Mouse (Mus musculus) erythroblast, adult 5-6 weeks (primary cell): ENCODE data around the gene Lrp4. TPM values are rescaled to one million over a fixed set of nuclear protein-coding genes. Genes with fewer than 3 reads are reported as not detected.

Experiments used
- ATAC-seq: replicated peaks from 2 replicates; pipeline ENCODE4 v1.8.0; 2016; ENCODE audit warnings: moderate number of reproducible peaks, mild to moderate bottlenecking, moderate TSS enrichment, inconsistent platforms; ENCODE audit not compliant: poor library complexity, low FRiP score, severe bottlenecking
- total RNA-seq, 2 experiments: library from RNA; stranded (forward) in 1 of 2; stranded (reverse) in 1 of 2; fragments of 150-400 nt in 1 of 2; fragments of 200-764, 138-1000 nt in 1 of 2; gene quantifications; 2 replicates each; pipeline versions ENCODE4 v1.2.3 to v1.2.4; 2015 to 2017; ENCODE audit warnings: low replicate concordance in 2 of 2

The Lrp4 gene
- total RNA-seq (2015; ENCODE audit: low replicate concordance) (0.19 and 0.42 TPM in 2 replicates), total RNA-seq (2017; ENCODE audit: low replicate concordance) (1.5 and 2.5 TPM in 2 replicates)

GRCm38 (mm10) chr2:91457259-91457655 is at the start of gene Lrp4:
TSS of gene Lrp4 (plus strand) at chr2:91457511.
- no peak for ATAC-seq

GRCm38 (mm10) chr2:91408031-91408430 is 49.3 kb upstream of the Lrp4 start:
- no peak for ATAC-seq

GRCm38 (mm10) chr2:91411473-91411872 is 45.8 kb upstream of the Lrp4 start:
- ATAC-seq, result no peak

- no peak for ATAC-seq
Measured at GRCm38 (mm10) chr2:91412361-91412760, 45.0 kb upstream of the Lrp4 start.

GRCm38 (mm10) chr2:91413811-91414210 is 43.5 kb upstream of the Lrp4 start:
- no peak for ATAC-seq

- no peak for ATAC-seq
Measured at GRCm38 (mm10) chr2:91421641-91422040, 35.7 kb upstream of the Lrp4 start.

- no peak for ATAC-seq
Measured at GRCm38 (mm10) chr2:91424061-91424720, 33.1 kb upstream of the Lrp4 start.

GRCm38 (mm10) chr2:91426321-91426720 is 31.0 kb upstream of the Lrp4 start:
- ATAC-seq, result no peak

- no peak for ATAC-seq
Measured at GRCm38 (mm10) chr2:91429146-91429545, 28.2 kb upstream of the Lrp4 start.

GRCm38 (mm10) chr2:91429915-91430599 is 27.3 kb upstream of the Lrp4 start:
- no peak for ATAC-seq

- no peak for ATAC-seq
Measured at GRCm38 (mm10) chr2:91430600-91430919, 26.8 kb upstream of the Lrp4 start.

- no peak for ATAC-seq
Measured at GRCm38 (mm10) chr2:91436713-91437112, 20.6 kb upstream of the Lrp4 start.

- no peak for ATAC-seq
Measured at GRCm38 (mm10) chr2:91437116-91437815, 20.0 kb upstream of the Lrp4 start.

GRCm38 (mm10) chr2:91439271-91439670 is 18.0 kb upstream of the Lrp4 start:
- no peak for ATAC-seq

GRCm38 (mm10) chr2:91439876-91440275 is 17.4 kb upstream of the Lrp4 start:
- no peak for ATAC-seq

GRCm38 (mm10) chr2:91440686-91441085 is 16.6 kb upstream of the Lrp4 start:
- ATAC-seq, result no peak

- ATAC-seq, result no peak
Measured at GRCm38 (mm10) chr2:91441715-91442114, 15.6 kb upstream of the Lrp4 start.

GRCm38 (mm10) chr2:91442241-91442640 is 15.1 kb upstream of the Lrp4 start:
- no peak for ATAC-seq

- peak; percentile 83 for ATAC-seq
Measured at GRCm38 (mm10) chr2:91444286-91444892, 12.9 kb upstream of the Lrp4 start, which contains the start of gene 1110051M20Rik. TSS of gene 1110051M20Rik (minus strand) at chr2:91444704.

- ATAC-seq, result no peak
Measured at GRCm38 (mm10) chr2:91449662-91450061, 7.6 kb upstream of the Lrp4 start.
